Mouse (Mus musculus) CH12.LX (cell line): ENCODE data around the gene Pepd. TPM values are rescaled to one million over a fixed set of nuclear protein-coding genes. Genes with fewer than 3 reads are reported as not detected.

Experiments
- DNase-seq: peaks from one replicate; pipeline ENCODE4 v3.0.0-alpha.2; 2013; ENCODE audit errors: extremely low read depth
- H3K27ac ChIP-seq: 2 replicates; pipeline ENCODE4 v1.5.1; 2012; ENCODE audit warnings: low read depth, mild to moderate bottlenecking, control low read depth, moderate library complexity; ENCODE audit not compliant: insufficient read depth
- H3K27me3 ChIP-seq: replicated peaks from 2 replicates; pipeline ENCODE3; 2012; ENCODE audit warnings: inconsistent platforms
- H3K36me3 ChIP-seq, 2 experiments: replicated peaks in 1 of 2; 2 replicates each; pipeline versions ENCODE3 to v1.6.1; 2012; ENCODE audit warnings: inconsistent platforms in 1 of 2, low read length in 1 of 2, mild to moderate bottlenecking in 1 of 2, mixed read lengths in 1 of 2, moderate library complexity in 1 of 2; ENCODE audit not compliant: control insufficient read depth in 1 of 2, insufficient read depth in 1 of 2
- H3K4me1 ChIP-seq, 2 experiments: 2 replicates each; pipeline ENCODE4 v1.6.1; 2012; ENCODE audit warnings: inconsistent platforms in 1 of 2, moderate library complexity in 1 of 2; ENCODE audit not compliant: insufficient read depth in 2 of 2, control insufficient read depth in 1 of 2
- H3K4me2 ChIP-seq: 2 replicates; pipeline ENCODE4 v1.6.1; 2012; ENCODE audit warnings: low read depth, mild to moderate bottlenecking, control low read depth; ENCODE audit not compliant: poor library complexity, insufficient read depth, severe bottlenecking
- H3K4me3 ChIP-seq, 3 experiments: fragments of 150-350 bp in 1 of 3; sonication (generic) in 1 of 3; replicated peaks in 1 of 3; 2 replicates each; pipeline versions ENCODE3 to v1.5.1; 2011 to 2012; ENCODE audit warnings: low read depth in 2 of 3, low read length in 2 of 3, mild to moderate bottlenecking in 2 of 3, moderate library complexity in 2 of 3, control low read depth in 1 of 3, improper control_type of control experiment in 1 of 3, inconsistent platforms in 1 of 3, mixed read lengths in 1 of 3; ENCODE audit not compliant: poor library complexity in 1 of 3
- H3K79me2 ChIP-seq: replicated peaks from 2 replicates; pipeline ENCODE4 v1.6.1; 2012; ENCODE audit warnings: mild to moderate bottlenecking, moderate library complexity; ENCODE audit not compliant: control insufficient read depth, poor library complexity, insufficient read depth, severe bottlenecking; ENCODE audit errors: extremely low read depth
- H3K9ac ChIP-seq: 2 replicates; pipeline ENCODE4 v1.6.1; 2012; ENCODE audit warnings: low read depth, mild to moderate bottlenecking, control low read depth, moderate library complexity; ENCODE audit not compliant: insufficient read depth
- H3K9me3 ChIP-seq: replicated peaks from 2 replicates; pipeline ENCODE3; 2012; ENCODE audit warnings: low read length, inconsistent platforms, mixed read lengths
- CTCF ChIP-seq, 2 experiments: IDR thresholded peaks in 1 of 2; conservative IDR thresholded peaks in 1 of 2; 2 replicates each; pipeline ENCODE4 v1.5.1; 2011 to 2012; ENCODE audit warnings: low read depth in 2 of 2, low read length in 2 of 2, improper control_type of control experiment in 1 of 2, inconsistent platforms in 1 of 2, mild to moderate bottlenecking in 1 of 2, moderate library complexity in 1 of 2
- ELF1 ChIP-seq: IDR thresholded peaks from 2 replicates; pipeline ENCODE4 v1.6.1; 2014; ENCODE audit warnings: low read depth, mild to moderate bottlenecking, inconsistent platforms, low read length, improper control_type of control experiment
- GABPA ChIP-seq: IDR thresholded peaks from 2 replicates; pipeline ENCODE4 v1.6.1; 2012; ENCODE audit warnings: low read depth, low read length, improper control_type of control experiment, inconsistent platforms; ENCODE audit not compliant: insufficient replicate concordance
- MAX ChIP-seq: IDR thresholded peaks from 2 replicates; pipeline ENCODE4 v1.6.1; 2011; ENCODE audit warnings: low read length, improper control_type of control experiment
- MAZ ChIP-seq: IDR thresholded peaks from 2 replicates; pipeline ENCODE4 v1.6.1; 2012; ENCODE audit warnings: low read depth, mild to moderate bottlenecking, inconsistent platforms, low read length, improper control_type of control experiment, moderate library complexity
- MEF2A ChIP-seq: IDR thresholded peaks from 2 replicates; pipeline ENCODE4 v1.6.1; 2014; ENCODE audit warnings: low read depth, mild to moderate bottlenecking, inconsistent platforms, low read length, improper control_type of control experiment, borderline replicate concordance
- MYC ChIP-seq: IDR thresholded peaks from 2 replicates; pipeline ENCODE4 v1.6.1; 2011; ENCODE audit warnings: low read depth, mild to moderate bottlenecking, improper control_type of control experiment, low read length
- NRF1 ChIP-seq: IDR thresholded peaks from 2 replicates; pipeline ENCODE4 v1.6.1; 2014; ENCODE audit warnings: low read depth, mild to moderate bottlenecking, inconsistent platforms, low read length, improper control_type of control experiment, moderate library complexity
- RAD21 ChIP-seq: IDR thresholded peaks from 2 replicates; pipeline ENCODE4 v1.6.1; 2011; ENCODE audit warnings: low read depth, mild to moderate bottlenecking, low read length, improper control_type of control experiment, moderate library complexity
- RCOR1 ChIP-seq: conservative IDR thresholded peaks from 2 replicates; pipeline ENCODE4 v1.6.1; 2012; ENCODE audit warnings: low read depth, mild to moderate bottlenecking, inconsistent platforms, low read length, improper control_type of control experiment
- SMC3 ChIP-seq: IDR thresholded peaks from 2 replicates; pipeline ENCODE4 v1.6.1; 2011; ENCODE audit warnings: low read depth, low read length, improper control_type of control experiment
- TCF12 ChIP-seq: IDR thresholded peaks from 2 replicates; pipeline ENCODE4 v1.6.1; 2014; ENCODE audit warnings: low read depth, mild to moderate bottlenecking, inconsistent platforms, low read length, improper control_type of control experiment
- UBTF ChIP-seq: IDR thresholded peaks from 2 replicates; pipeline ENCODE4 v1.6.1; 2012; ENCODE audit warnings: low read depth, mild to moderate bottlenecking, inconsistent platforms, low read length, improper control_type of control experiment, moderate library complexity
- USF1 ChIP-seq: IDR thresholded peaks from 2 replicates; pipeline ENCODE4 v1.6.1; 2014; ENCODE audit warnings: low read depth, mild to moderate bottlenecking, inconsistent platforms, low read length, improper control_type of control experiment
- USF2 ChIP-seq: conservative IDR thresholded peaks from 2 replicates; pipeline ENCODE4 v1.6.1; 2011; ENCODE audit warnings: low read depth, low read length, improper control_type of control experiment
- dilution Hi-C: fragments of 300-500 bp; cut with MboI; formaldehyde crosslinking; loops from 2 replicates; pipeline ENCODE4 v1.14.3; 2020; ENCODE audit warnings: low sequenced_read_pairs; ENCODE audit not compliant: extremely low pct_unique_long_range_greater_than_20kb, extremely low pct_ligation_motif_present
- in situ Hi-C: fragments of 300-500 bp; cut with MboI; formaldehyde crosslinking; loops from 3 replicates; pipeline ENCODE4 v1.14.3; 2019; ENCODE audit warnings: low sequenced_read_pairs, low pct_ligation_motif_present, low pct_unique_long_range_greater_than_20kb, mixed read lengths
- polyA plus RNA-seq: library from polyadenylated mRNA; unstranded; fragments of >175 nt; gene quantifications from 2 replicates; pipeline ENCODE4 v1.2.1, GENCODE M21; 2012; ENCODE audit warnings: low read depth; ENCODE audit not compliant: insufficient read length
- total RNA-seq, 2 experiments: library from RNA; depleted of rRNA; stranded (reverse); fragments of 300-350 nt in 1 of 2; fragments of >200 nt in 1 of 2; gene quantifications; 2 replicates each; pipeline ENCODE4 v1.2.3; 2012 to 2014

Pepd gene
- total and polyA plus RNA-seq, 3 experiments, result 52.4 to 68.3 (median 53.5) TPM

DNA sequence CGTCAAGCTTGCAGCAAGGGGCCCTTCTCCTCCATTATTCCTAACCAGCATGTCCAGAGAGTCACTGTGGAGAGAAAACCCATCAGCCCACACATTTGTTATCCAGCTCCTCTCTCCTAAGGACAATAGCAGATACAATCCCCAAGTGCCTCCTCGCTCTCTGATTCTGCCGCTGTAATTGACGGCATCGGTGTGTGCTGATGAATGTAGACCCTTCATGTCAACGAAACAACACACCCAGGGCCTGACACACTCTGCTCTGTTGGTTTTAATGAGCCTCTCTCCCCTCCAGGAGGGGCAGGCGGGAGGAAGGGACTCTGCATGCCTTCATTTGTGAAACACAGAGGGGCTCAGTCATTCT is 27.8 kb downstream of the Pepd start:
- no peak for TF ChIP-seq MAX
- TF ChIP-seq CTCF (conservative IDR thresholded peaks at IDR 0.05 in 1 of 2, IDR thresholded peaks at IDR 0.05 in 1 of 2; ENCODE audit: low read depth in 2 of 2, low read length in 2 of 2), result no peak
- no peak for TF ChIP-seq MYC
- no peak for TF ChIP-seq RCOR1
- no peak for TF ChIP-seq MAZ
- no peak for TF ChIP-seq MEF2A
- TF ChIP-seq NRF1, result no peak
- no peak for TF ChIP-seq USF2
- TF ChIP-seq RAD21, result no peak
- no peak for TF ChIP-seq USF1
- TF ChIP-seq ELF1, result no peak
- no peak for TF ChIP-seq TCF12
- no peak for TF ChIP-seq UBTF
- Histone ChIP-seq H3K79me2 (no peaks in the 10 kb centered on the region), H3K4me2 (no peak overlapping the region), H3K36me3 (peaks cover 40 to 85% of the 10 kb centered on the region in 2 experiments), H3K4me3 (no peak overlapping the region), H3K27me3 (no peaks in the 10 kb centered on the region), H3K9me3 (peaks cover 11% of the 10 kb centered on the region), H3K27ac (no peak overlapping the region), H3K9ac (no peak overlapping the region), H3K4me1 (peaks cover 0 to 7% of the 10 kb centered on the region in 2 experiments; a peak in 2 of 4 replicates)
- dilution Hi-C loops (no loop called here), in situ Hi-C loops (no loop called here)
- no peak for DNase-seq

DNA sequence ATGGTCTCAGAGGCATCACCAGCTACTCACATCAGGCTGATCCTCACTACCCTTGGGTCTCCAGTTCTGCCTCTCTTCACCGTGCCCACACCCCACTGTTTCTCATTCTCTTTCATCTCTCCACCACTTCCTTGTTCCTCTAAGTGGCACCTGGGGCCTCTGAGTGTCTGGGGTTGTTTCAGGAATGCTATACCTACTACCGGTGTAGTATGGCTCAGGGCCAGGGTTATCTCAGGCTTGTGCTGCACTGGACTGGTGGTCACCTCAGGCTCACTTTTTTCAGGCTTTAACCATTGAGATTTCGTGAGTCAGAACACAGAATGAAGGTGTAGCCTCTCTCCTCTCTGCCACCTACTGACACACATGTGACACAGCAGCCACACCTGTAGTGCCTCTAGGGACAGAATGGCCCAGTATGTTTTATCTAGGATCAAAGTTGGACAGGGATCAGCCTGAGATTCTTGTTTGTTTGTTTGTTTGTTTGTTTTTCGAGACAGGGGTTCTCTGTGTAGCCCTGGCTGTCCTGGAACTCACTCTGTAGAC is 31.5 kb downstream of the Pepd start:
- H3K79me2 ChIP-seq, result no peaks in the 10 kb centered on the region
- no peaks in the 10 kb centered on the region for H3K27me3 ChIP-seq
- in situ Hi-C loops (no loop called here), dilution Hi-C loops (no loop called here)
- H3K9ac ChIP-seq, result no peak overlapping the region
- no peak overlapping the region for H3K27ac ChIP-seq
- no peak overlapping the region for H3K4me2 ChIP-seq
- no peak overlapping the region for H3K4me3 ChIP-seq
- peak; percentile 26 for TF ChIP-seq RAD21
- peak; percentile 37 for TF ChIP-seq SMC3
- TF ChIP-seq CTCF (conservative IDR thresholded peaks at IDR 0.05 in 1 of 2, IDR thresholded peaks at IDR 0.05 in 1 of 2; ENCODE audit: low read depth in 2 of 2, low read length in 2 of 2), result peak in 1 of 2 experiments; percentile 50; a peak in 2 of 4 replicates
- TF ChIP-seq NRF1, result no peak
- TF ChIP-seq GABPA, result no peak
- DNase-seq, result no peak
- H3K4me1 ChIP-seq, result peaks cover 0 to 13% of the 10 kb centered on the region in 2 experiments; a peak in 2 of 4 replicates
- H3K36me3 ChIP-seq, result peaks cover 30 to 83% of the 10 kb centered on the region in 2 experiments
- H3K9me3 ChIP-seq, result no peaks in the 10 kb centered on the region
